22 mouse cellular contexts compared by ENCODE assay signal in the genomic region with DNA sequence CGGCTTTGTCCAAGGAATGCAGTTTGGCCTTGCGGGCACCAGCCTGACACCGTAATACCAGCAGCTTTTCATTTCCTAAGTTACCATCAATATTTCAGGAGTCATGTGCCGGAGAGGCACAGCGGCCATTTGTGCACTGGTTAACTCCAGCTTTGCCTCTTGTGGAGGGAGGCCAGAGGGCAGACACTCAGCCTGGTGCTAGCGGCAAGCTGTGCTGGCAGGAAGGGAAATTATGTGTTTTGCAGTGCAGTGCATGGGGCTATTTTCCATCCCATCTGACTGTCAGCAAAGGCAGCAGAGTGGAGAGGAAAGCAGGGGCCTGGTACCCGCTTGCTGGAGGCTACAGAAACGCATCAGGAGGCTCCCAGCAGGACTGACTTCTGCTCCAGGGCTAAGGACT. TPM values are rescaled to one million over a fixed set of nuclear protein-coding genes. Genes with fewer than 3 reads are reported as not detected.
DNase-seq lines count a peak whose midpoint lies in the region; ATAC-seq lines count a peak whose summit lies in the region.
"Had no signal": no experiment of that assay in that cellular context is flagged by ENCODE, and none has a peak within 500 bp of the region (broad histone marks: within the 10 kb centered on the region; RNA-seq: fewer than 3 reads in every experiment).

No protein-coding gene starts in this region.

- H3K4me2 ChIP-seq in neural tube, embryonic 13.5 days = no peak overlapping the region
- no peak overlapping the region for H3K4me2 ChIP-seq in hindbrain, embryonic 16.5 days (ENCODE audit: low read length)
- H3K4me2 ChIP-seq: heart, embryonic 13.5 days had no signal

- intact Hi-C loops in heart, postnatal 36 days (cut with DNase I) = no loop called here

- H3K4me3 ChIP-seq in neural tube, embryonic 13.5 days = no peak overlapping the region
- H3K4me3 ChIP-seq in hindbrain, embryonic 16.5 days (ENCODE audit: low read length) = no peak overlapping the region
- H3K4me3 ChIP-seq: embryonic facial prominence, embryonic 10.5 days; gastrocnemius, adult 2 months; heart, embryonic 13.5 days had no signal

- ATAC-seq in cerebellum, adult (ENCODE audit: insufficient number of reproducible peaks, low FRiP score, low TSS enrichment) = peak; percentile 49; the same call in 1 of the 2 replicates
- no peak for ATAC-seq in neural tube, embryonic 13.5 days (ENCODE audit: low read depth)
- ATAC-seq in hindbrain, embryonic 16.5 days = peak; percentile 67; the same call in 1 of the 2 replicates
- ATAC-seq in granulocyte monocyte progenitor cell, adult 5-6 weeks (replicated peaks; ENCODE audit: poor library complexity, severe bottlenecking) = no peak
- ATAC-seq: CD4-positive, CD25-positive, alpha-beta regulatory T cell, adult 4 months; liver, postnatal 0 days had no signal

- no peaks in the 10 kb centered on the region for H3K9me3 ChIP-seq in neural tube, embryonic 13.5 days
- no peaks in the 10 kb centered on the region for H3K9me3 ChIP-seq in hindbrain, embryonic 16.5 days (ENCODE audit: control insufficient read depth, low read length)
- H3K9me3 ChIP-seq: embryonic facial prominence, embryonic 10.5 days; G1E; heart, embryonic 13.5 days had no signal

- H3K27ac ChIP-seq in neural tube, embryonic 13.5 days (replicated peaks) = peak overlapping the region; percentile 59
- H3K27ac ChIP-seq in hindbrain, embryonic 16.5 days (ENCODE audit: low read depth, low read length) = peak overlapping the region; percentile 39; the same call in 1 of the 2 replicates
- H3K27ac ChIP-seq: embryonic facial prominence, embryonic 10.5 days; gastrocnemius, adult 2 months; heart, embryonic 13.5 days had no signal

- H3K9ac ChIP-seq in neural tube, embryonic 13.5 days = 0 out of 2 replicates have a peak overlapping the region, but pooled peaks have one; percentile 1
- H3K9ac ChIP-seq in hindbrain, embryonic 16.5 days (ENCODE audit: low read depth, low read length) = no peak overlapping the region
- H3K9ac ChIP-seq: heart, embryonic 13.5 days; liver, postnatal 0 days had no signal

- no peaks in the 10 kb centered on the region for H3K27me3 ChIP-seq in neural tube, embryonic 13.5 days
- no peaks in the 10 kb centered on the region for H3K27me3 ChIP-seq in hindbrain, embryonic 16.5 days (replicated peaks; ENCODE audit: control insufficient read depth, insufficient read depth, low read length)

- H3K4me1 ChIP-seq in neural tube, embryonic 13.5 days (replicated peaks) = peaks cover 21% of the 10 kb centered on the region
- peaks cover 6% of the 10 kb centered on the region; the same call in 1 of the 2 replicates for H3K4me1 ChIP-seq in hindbrain, embryonic 16.5 days (ENCODE audit: control insufficient read depth, insufficient read depth, low read depth, low read length)
- H3K4me1 ChIP-seq: embryonic facial prominence, embryonic 10.5 days; heart, embryonic 13.5 days had no signal

- 58% methylated on average over 8 of the region's 8 CpGs for WGBS in neural tube, embryonic 13.5 days
- WGBS in hindbrain, embryonic 16.5 days = 55% methylated on average over 8 of the region's 8 CpGs

- no peak for DNase-seq in cerebellum, postnatal 4 days (ENCODE audit: low spot score in 2 of 2)
- no peak for DNase-seq in neural tube, embryonic 10.5 days (ENCODE audit: extremely low spot score, low spot score)
- no peak for DNase-seq in heart, postnatal 36 days
- no peak for DNase-seq in right cerebral cortex, adult 18-20 months
- DNase-seq: gastrocnemius, adult 2 months; heart, adult 11 months; kidney, adult 2 months; kidney, postnatal 14 days; liver; liver, postnatal 0 days; lung, postnatal 14 days; right cerebral cortex, postnatal 14 days had no signal

- H3K36me3 ChIP-seq in neural tube, embryonic 13.5 days = no peaks in the 10 kb centered on the region
- H3K36me3 ChIP-seq in hindbrain, embryonic 16.5 days (ENCODE audit: control insufficient read depth, insufficient read depth, low read length) = no peaks in the 10 kb centered on the region
- H3K36me3 ChIP-seq: embryonic facial prominence, embryonic 10.5 days; G1E; heart, embryonic 13.5 days had no signal

RNA-seq across cellular contexts. Expression of a gene that starts 35.8 kb away (rescaled TPM):
- 6.3 and 8.8 TPM in 2 replicates for polyA plus RNA-seq in neural tube, embryonic 13.5 days (2015; fragmentation: Nextera tagmentation; extraction: Ambion mirVana)
- polyA plus RNA-seq in hindbrain, embryonic 16.5 days (2015; fragmentation: Nextera tagmentation; extraction: Ambion mirVana) = 12.0 and 13.6 TPM in 2 replicates
- not detected in 2 replicates for total RNA-seq in granulocyte monocyte progenitor cell, adult 5-6 weeks (2014; fragmentation: Nextera tagmentation)
- total RNA-seq in granulocyte monocyte progenitor cell, adult 5-6 weeks (2017) = not detected in 2 replicates
- total RNA-seq in heart, postnatal 36 days (2021) = 10 to 100 TPM; 47.4 to 53.7 TPM
- total RNA-seq: hematopoietic stem cell, adult 5-6 weeks; megakaryocyte-erythroid progenitor cell, adult 5-6 weeks had no signal
- polyA plus RNA-seq: CD4-positive, CD25-positive, alpha-beta regulatory T cell, adult 4 months; G1E had no signal

RNA-seq across cellular contexts. Expression of a gene that starts 43.5 kb away (rescaled TPM):
- polyA plus RNA-seq in neural tube, embryonic 13.5 days (2015; fragmentation: Nextera tagmentation; extraction: Ambion mirVana) = 1.1 and 1.7 TPM in 2 replicates
- polyA plus RNA-seq in hindbrain, embryonic 16.5 days (2015; fragmentation: Nextera tagmentation; extraction: Ambion mirVana) = 3.5 and 3.7 TPM in 2 replicates
- total RNA-seq in granulocyte monocyte progenitor cell, adult 5-6 weeks (2014; fragmentation: Nextera tagmentation) = not detected in 2 replicates
- not detected in 2 replicates for total RNA-seq in granulocyte monocyte progenitor cell, adult 5-6 weeks (2017)
- total RNA-seq in heart, postnatal 36 days (2021) = 10 to 100 TPM; 98.3 to 99.6 TPM
- total RNA-seq: G1E; hematopoietic stem cell, adult 5-6 weeks; megakaryocyte-erythroid progenitor cell, adult 5-6 weeks had no signal
- polyA plus RNA-seq: CD4-positive, CD25-positive, alpha-beta regulatory T cell, adult 4 months; G1E; liver, postnatal 0 days had no signal

Comparison
In these comparisons a context has a peak if more than half of its experiments do, and no peak if none do; other contexts are left out.
1. ATAC-seq: peak in cerebellum, adult (single experiment) and hindbrain, embryonic 16.5 days (single experiment); none in neural tube, embryonic 13.5 days (single experiment) and granulocyte monocyte progenitor cell, adult 5-6 weeks (single experiment).
2. RNA of a gene that starts 35.8 kb away (total RNA-seq): 47.4 to 53.7 TPM in heart, postnatal 36 days; not detected in granulocyte monocyte progenitor cell, adult 5-6 weeks; every median in the first group is over 10 times any median in the second.
3. RNA of a gene that starts 43.5 kb away (total RNA-seq): 98.3 to 99.6 TPM in heart, postnatal 36 days; not detected in granulocyte monocyte progenitor cell, adult 5-6 weeks; every median in the first group is over 10 times any median in the second.